Mouse (Mus musculus): Measurements from ENCODE around the gene Fancm. TPM values are rescaled to one million over a fixed set of nuclear protein-coding genes. Genes with fewer than 3 reads are reported as not detected.

Gene Fancm
- 9.3 TPM for polyA plus RNA-seq (2014; fragmentation: Illumina TruSeq; extraction: RNeasy Lipid Tissue Mini Kit (QIAGEN cat#74804); ENCODE audit: low read depth, low replicate concordance)

GRCm38 (mm10) chr12:65075085-65075732 lies at the start of gene Fancm:
Gene Fancm, plus strand, starts transcription at chr12:65075603.

GRCm38 (mm10) chr12:65036190-65036870 lies 39.1 kb upstream of the Fancm start, which contains the start of gene Prpf39:
Gene Prpf39, plus strand, starts transcription at chr12:65036333.

GRCm38 (mm10) chr12:65073611-65074178 lies 1.7 kb upstream of the Fancm start, which contains the start of gene Fkbp3:
Gene Fkbp3, minus strand, starts transcription at chr12:65074007.

GRCm38 (mm10) chr12:65172021-65172951 lies 96.9 kb downstream of the Fancm start, which contains the start of gene Mis18bp1:
Gene Mis18bp1, minus strand, starts transcription at chr12:65172604.

Other genes starting within 250 kb of the Fancm start
- 270 TPM for gene Gm527, start 157.7 kb upstream of the Fancm start, polyA plus RNA-seq (2014; fragmentation: Illumina TruSeq; extraction: RNeasy Lipid Tissue Mini Kit (QIAGEN cat#74804); ENCODE audit: low read depth, low replicate concordance)
- gene Klhl28, start 110.1 kb upstream of the Fancm start, polyA plus RNA-seq (2014; fragmentation: Illumina TruSeq; extraction: RNeasy Lipid Tissue Mini Kit (QIAGEN cat#74804); ENCODE audit: low read depth, low replicate concordance): 47.1 TPM
- 230 TPM for gene Togaram1, start 109.8 kb upstream of the Fancm start, polyA plus RNA-seq (2014; fragmentation: Illumina TruSeq; extraction: RNeasy Lipid Tissue Mini Kit (QIAGEN cat#74804); ENCODE audit: low read depth, low replicate concordance)
- gene Prpf39, start 39.3 kb upstream of the Fancm start, polyA plus RNA-seq (2014; fragmentation: Illumina TruSeq; extraction: RNeasy Lipid Tissue Mini Kit (QIAGEN cat#74804); ENCODE audit: low read depth, low replicate concordance): 42.5 TPM
- gene Fkbp3, start 1.6 kb upstream of the Fancm start, polyA plus RNA-seq (2014; fragmentation: Illumina TruSeq; extraction: RNeasy Lipid Tissue Mini Kit (QIAGEN cat#74804); ENCODE audit: low read depth, low replicate concordance): 85.6 TPM
- 39.7 TPM for gene Mis18bp1, start 97.0 kb downstream of the Fancm start, polyA plus RNA-seq (2014; fragmentation: Illumina TruSeq; extraction: RNeasy Lipid Tissue Mini Kit (QIAGEN cat#74804); ENCODE audit: low read depth, low replicate concordance)
- 63.5 TPM for gene Wdr20rt, start 149.9 kb downstream of the Fancm start, polyA plus RNA-seq (2014; fragmentation: Illumina TruSeq; extraction: RNeasy Lipid Tissue Mini Kit (QIAGEN cat#74804); ENCODE audit: low read depth, low replicate concordance)

Measured in testis, adult 10 weeks (tissue).